Mouse (Mus musculus): ENCODE measurements around the gene Olfr716. TPM values are rescaled to one million over a fixed set of nuclear protein-coding genes. Genes with fewer than 3 reads are reported as not detected.
"Not testable (repeated sequence)": the region's sequence is repeated elsewhere in the genome, so short reads cannot be mapped to it uniquely, and the experiment has no call there.

Gene Olfr716
- polyA plus RNA-seq (2015; fragmentation: Nextera tagmentation; extraction: Ambion mirVana) = not detected in 2 replicates

- H3K36me3 ChIP-seq (replicated peaks); H3K27ac ChIP-seq (replicated peaks); H3K4me2 ChIP-seq; H3K27me3 ChIP-seq; H3K4me3 ChIP-seq (replicated peaks); H3K9me3 ChIP-seq (replicated peaks); ATAC-seq (ENCODE audit: insufficient read depth); H3K4me1 ChIP-seq (replicated peaks); H3K9ac ChIP-seq: not testable (repeated sequence)
- WGBS (ENCODE audit: insufficient replicate concordance) = 53% methylated on average over 2 of the region's 2 CpGs
Observed at GRCm38 (mm10) chr7:107138027-107138426, at the start of gene Olfr716. Olfr716 (plus strand) TSS chr7:107138327.

DNA sequence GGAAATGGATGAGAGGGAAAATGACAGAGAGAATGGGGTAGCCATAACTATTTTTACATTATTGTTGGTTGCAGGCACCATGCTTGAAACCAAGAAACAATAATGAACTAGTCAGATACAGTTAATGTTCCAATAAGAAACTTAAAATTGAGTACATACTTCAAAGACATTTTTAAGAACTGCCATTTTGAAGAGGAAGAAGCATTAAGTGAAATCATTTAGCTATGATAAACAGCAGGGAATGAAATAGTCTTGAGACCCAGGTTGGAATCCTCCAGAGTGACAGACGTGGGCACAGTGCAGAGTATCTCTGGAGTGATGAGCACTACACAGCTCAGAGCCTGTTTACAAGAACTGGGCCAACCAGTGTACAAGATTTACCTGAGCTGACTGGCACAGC is 45.2 kb upstream of the Olfr716 start, which contains the start of gene Olfr17:
TSS of gene Olfr17 (plus strand) at position 301 of the 400 bp plus-strand sequence.
- Histone ChIP-seq H3K9ac (no peak within 1 kb of the TSS), H3K4me2 (no peak within 1 kb of the TSS), H3K4me3 (replicated peaks) (no peak within 1 kb of the TSS), H3K27ac (replicated peaks) (no peak within 1 kb of the TSS), H3K36me3 (replicated peaks) (no peaks in the 10 kb centered on the region), H3K27me3 (no peaks in the 10 kb centered on the region), H3K4me1 (replicated peaks) (no peaks in the 10 kb centered on the region), H3K9me3 (replicated peaks) (no peaks in the 10 kb centered on the region)
- ATAC-seq (ENCODE audit: insufficient read depth) = no peak
- 20% methylated on average over 1 of the region's 1 CpGs for WGBS (ENCODE audit: insufficient replicate concordance)

GRCm38 (mm10) chr7:107110269-107110668 is 27.9 kb upstream of the Olfr716 start, which contains the start of gene Olfr715b:
Olfr715b (minus strand) TSS chr7:107110369.
- H3K9ac ChIP-seq; H3K4me3 ChIP-seq (replicated peaks); H3K36me3 ChIP-seq (replicated peaks); ATAC-seq (ENCODE audit: insufficient read depth); H3K9me3 ChIP-seq (replicated peaks); H3K4me2 ChIP-seq; H3K4me1 ChIP-seq (replicated peaks); H3K27ac ChIP-seq (replicated peaks); H3K27me3 ChIP-seq: not testable (repeated sequence)
- WGBS (ENCODE audit: insufficient replicate concordance) = 62% methylated on average over 2 of the region's 2 CpGs

DNA sequence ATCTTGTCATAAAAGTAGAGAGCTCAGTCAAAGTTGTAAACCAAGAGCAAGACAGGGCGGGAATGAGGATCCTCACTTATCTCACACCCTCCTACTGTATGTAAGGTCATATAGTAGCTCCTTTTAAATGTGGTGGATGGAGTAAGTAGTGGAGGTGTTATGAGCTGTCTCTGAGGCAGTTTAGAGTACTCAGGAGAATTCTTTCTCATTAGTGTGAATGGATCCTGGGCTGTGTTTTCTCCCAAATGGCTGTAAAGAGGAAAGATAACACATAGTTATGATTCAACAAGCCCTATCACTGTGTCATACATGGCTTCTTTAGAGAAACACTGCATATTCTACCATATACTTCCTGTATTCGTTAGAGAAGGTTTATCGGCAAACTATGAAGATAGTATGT is 7.1 kb upstream of the Olfr716 start, which contains the start of gene Olfr715:
TSS of gene Olfr715 (minus strand) at position 101 of the 400 bp plus-strand sequence.
- H3K4me1 ChIP-seq (replicated peaks); H3K36me3 ChIP-seq (replicated peaks); H3K9me3 ChIP-seq (replicated peaks); ATAC-seq (ENCODE audit: insufficient read depth); H3K4me3 ChIP-seq (replicated peaks); H3K4me2 ChIP-seq; H3K27ac ChIP-seq (replicated peaks); H3K9ac ChIP-seq; H3K27me3 ChIP-seq: not testable (repeated sequence)
- WGBS (ENCODE audit: insufficient replicate concordance) = 42% methylated on average over 3 of the region's 3 CpGs

GRCm38 (mm10) chr7:107166690-107167089 is 28.6 kb downstream of the Olfr716 start, which contains the start of gene Nlrp14:
Nlrp14 (plus strand) TSS chr7:107166990.
- H3K27me3 ChIP-seq = no peaks in the 10 kb centered on the region
- H3K9ac ChIP-seq = no peak within 1 kb of the TSS
- 61% methylated on average over 10 of the region's 10 CpGs for WGBS (ENCODE audit: insufficient replicate concordance)
- H3K4me1 ChIP-seq (replicated peaks) = no peaks in the 10 kb centered on the region
- ATAC-seq (ENCODE audit: insufficient read depth) = no peak
- H3K36me3 ChIP-seq (replicated peaks) = no peaks in the 10 kb centered on the region
- H3K4me3 ChIP-seq (replicated peaks) = no peak within 1 kb of the TSS
- no peaks in the 10 kb centered on the region for H3K9me3 ChIP-seq (replicated peaks)
- no peak within 1 kb of the TSS for H3K27ac ChIP-seq (replicated peaks)
- H3K4me2 ChIP-seq = no peak within 1 kb of the TSS

DNA sequence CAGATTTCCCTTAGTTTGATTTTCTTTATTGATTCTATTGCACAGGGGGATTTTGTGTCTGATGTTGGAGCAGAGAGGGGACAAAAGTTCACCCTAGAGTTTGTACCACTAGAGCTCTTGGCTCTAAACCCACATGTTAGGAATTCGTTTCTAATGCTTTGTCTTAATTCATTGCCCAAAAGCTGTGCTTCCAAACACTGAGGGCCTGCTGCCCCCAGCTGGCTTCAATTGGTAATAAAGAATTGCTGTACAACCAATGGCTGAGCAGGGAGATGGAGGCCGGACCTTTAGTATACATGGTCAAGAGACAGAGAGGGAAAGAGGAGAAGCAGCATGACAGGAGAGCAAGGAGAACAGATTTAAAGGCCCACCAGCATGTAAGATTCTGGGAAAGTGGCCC is 42.3 kb downstream of the Olfr716 start:
- Histone ChIP-seq H3K27me3 (no peaks in the 10 kb centered on the region), H3K27ac (replicated peaks) (no peak overlapping the region), H3K4me2 (no peak overlapping the region), H3K4me1 (replicated peaks) (no peaks in the 10 kb centered on the region), H3K9me3 (replicated peaks) (no peaks in the 10 kb centered on the region), H3K4me3 (replicated peaks) (no peak overlapping the region), H3K36me3 (replicated peaks) (no peaks in the 10 kb centered on the region), H3K9ac (no peak overlapping the region)
- ATAC-seq (ENCODE audit: insufficient read depth) = no peak
- WGBS (ENCODE audit: insufficient replicate concordance) = 38% methylated on average over 2 of the region's 2 CpGs

Other genes starting within 250 kb of the Olfr716 start
- gene Olfr707, start 237.1 kb upstream of the Olfr716 start, polyA plus RNA-seq (2015; fragmentation: Nextera tagmentation; extraction: Ambion mirVana) = not detected in 2 replicates
- not detected in 2 replicates for gene Olfr1532-ps1, start 230.3 kb upstream of the Olfr716 start, polyA plus RNA-seq (2015; fragmentation: Nextera tagmentation; extraction: Ambion mirVana)
- gene Olfr709-ps1, start 206.1 kb upstream of the Olfr716 start, polyA plus RNA-seq (2015; fragmentation: Nextera tagmentation; extraction: Ambion mirVana) = not detected in 2 replicates
- not detected in 2 replicates for gene Olfr710, start 190.0 kb upstream of the Olfr716 start, polyA plus RNA-seq (2015; fragmentation: Nextera tagmentation; extraction: Ambion mirVana)
- not detected in 2 replicates for gene Olfr6, start 174.4 kb upstream of the Olfr716 start, polyA plus RNA-seq (2015; fragmentation: Nextera tagmentation; extraction: Ambion mirVana)
- gene Olfr711, start 162.9 kb upstream of the Olfr716 start, polyA plus RNA-seq (2015; fragmentation: Nextera tagmentation; extraction: Ambion mirVana) = not detected in 2 replicates
- gene Olfr2, start 132.3 kb upstream of the Olfr716 start, polyA plus RNA-seq (2015; fragmentation: Nextera tagmentation; extraction: Ambion mirVana) = not detected in 2 replicates
- not detected in 2 replicates for gene Olfr713, start 107.2 kb upstream of the Olfr716 start, polyA plus RNA-seq (2015; fragmentation: Nextera tagmentation; extraction: Ambion mirVana)
- not detected in 2 replicates for gene Olfr714, start 67.3 kb upstream of the Olfr716 start, polyA plus RNA-seq (2015; fragmentation: Nextera tagmentation; extraction: Ambion mirVana)
- gene Olfr17, start 45.1 kb upstream of the Olfr716 start, polyA plus RNA-seq (2015; fragmentation: Nextera tagmentation; extraction: Ambion mirVana) = not detected in 2 replicates
- not detected in 2 replicates for gene Olfr715b, start 28.0 kb upstream of the Olfr716 start, polyA plus RNA-seq (2015; fragmentation: Nextera tagmentation; extraction: Ambion mirVana)
- gene Olfr715, start 7.2 kb upstream of the Olfr716 start, polyA plus RNA-seq (2015; fragmentation: Nextera tagmentation; extraction: Ambion mirVana) = not detected in 2 replicates
- gene Nlrp14, start 28.7 kb downstream of the Olfr716 start, polyA plus RNA-seq (2015; fragmentation: Nextera tagmentation; extraction: Ambion mirVana) = not detected in 2 replicates
- gene Rbmxl2, start 71.1 kb downstream of the Olfr716 start, polyA plus RNA-seq (2015; fragmentation: Nextera tagmentation; extraction: Ambion mirVana) = not detected in 2 replicates
- 0.15 and 0.20 TPM in 2 replicates for gene Syt9, start 232.4 kb downstream of the Olfr716 start, polyA plus RNA-seq (2015; fragmentation: Nextera tagmentation; extraction: Ambion mirVana)